Mouse (Mus musculus): Measurements from ENCODE around the gene Sub1. TPM values are rescaled to one million over a fixed set of nuclear protein-coding genes. Genes with fewer than 3 reads are reported as not detected.

Sub1 gene
- polyA plus RNA-seq, 1 experiment from 2014 or later, result 666 TPM

DNA sequence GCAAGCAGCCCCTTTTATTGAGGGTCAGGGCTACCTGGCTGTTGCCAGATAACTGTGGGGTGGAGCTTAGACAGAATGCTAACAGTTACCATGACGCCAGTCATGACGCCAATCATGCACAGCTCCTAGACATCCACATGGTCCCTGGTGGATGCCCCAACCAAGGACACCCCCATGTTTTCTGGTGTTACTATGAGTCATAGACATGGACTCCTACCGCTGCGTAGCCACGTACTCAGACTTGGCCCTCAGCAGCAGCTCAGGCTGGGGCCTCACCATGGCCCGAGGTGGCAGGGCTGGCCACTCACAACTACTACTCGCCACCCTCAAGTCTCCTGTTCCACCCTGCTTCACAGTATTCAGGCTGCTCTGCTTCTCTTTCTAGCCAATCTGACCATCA lies 45.6 kb downstream of the Sub1 start:
- H3K4me1 ChIP-seq, result no peaks in the 10 kb centered on the region
- no peak for ATAC-seq (ENCODE audit: low FRiP score)
- no peak overlapping the region for H3K9ac ChIP-seq
- 0 out of 2 replicates have a peak, but pooled peaks cover 4% of the 10 kb centered on the region for H3K27me3 ChIP-seq
- H3K4me3 ChIP-seq (replicated peaks), result no peak overlapping the region
- H3K27ac ChIP-seq, result no peak overlapping the region
- H3K4me2 ChIP-seq, result no peak overlapping the region
- H3K36me3 ChIP-seq (replicated peaks), result no peaks in the 10 kb centered on the region
- no peaks in the 10 kb centered on the region for H3K9me3 ChIP-seq
- WGBS, result 95% methylated on average over 7 of the region's 7 CpGs

GRCm38 (mm10) chr15:11950144-11950543 lies 46.6 kb downstream of the Sub1 start:
- 92% methylated on average over 10 of the region's 10 CpGs for WGBS
- Histone ChIP-seq H3K27me3 (0 out of 2 replicates have a peak, but pooled peaks cover 4% of the 10 kb centered on the region), H3K9me3 (no peaks in the 10 kb centered on the region), H3K4me1 (no peaks in the 10 kb centered on the region), H3K4me3 (replicated peaks) (no peak overlapping the region), H3K9ac (no peak overlapping the region), H3K27ac (no peak overlapping the region), H3K36me3 (replicated peaks) (no peaks in the 10 kb centered on the region), H3K4me2 (no peak overlapping the region)
- ATAC-seq (ENCODE audit: low FRiP score), result no peak

DNA sequence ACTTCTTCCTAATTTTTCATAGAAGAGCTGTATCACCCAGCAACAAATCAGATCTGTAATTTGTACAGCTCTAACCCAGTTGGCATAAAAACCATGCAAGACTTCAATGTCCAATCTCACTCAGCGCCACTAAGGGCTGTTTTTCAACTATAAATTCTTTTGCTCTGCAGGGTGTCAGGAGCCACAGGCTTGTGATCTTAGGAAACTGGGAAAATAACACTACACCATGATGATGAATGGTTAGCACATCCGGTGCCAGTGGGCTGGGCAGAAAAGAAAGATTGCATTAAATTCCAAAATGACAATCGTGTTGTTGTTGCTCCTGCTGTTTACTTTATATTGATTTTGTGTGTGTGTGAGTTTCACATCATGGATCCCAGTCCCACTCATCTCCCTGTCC lies 47.3 kb downstream of the Sub1 start:
- Histone ChIP-seq H3K9me3 (no peaks in the 10 kb centered on the region), H3K27me3 (peaks cover 5% of the 10 kb centered on the region; the same call in 1 of the 2 replicates), H3K4me3 (replicated peaks) (no peak overlapping the region), H3K4me1 (no peaks in the 10 kb centered on the region), H3K4me2 (no peak overlapping the region), H3K9ac (no peak overlapping the region), H3K27ac (no peak overlapping the region), H3K36me3 (replicated peaks) (no peaks in the 10 kb centered on the region)
- 92% methylated on average over 3 of the region's 3 CpGs for WGBS
- no peak for ATAC-seq (ENCODE audit: low FRiP score)

- no peak overlapping the region for H3K4me2 ChIP-seq
- no peak overlapping the region for H3K27ac ChIP-seq
- no peaks in the 10 kb centered on the region for H3K9me3 ChIP-seq
- no peak; the same call in 1 of the 2 replicates for ATAC-seq (ENCODE audit: low FRiP score)
- peaks cover 38% of the 10 kb centered on the region for H3K27me3 ChIP-seq
- H3K4me3 ChIP-seq (replicated peaks), result no peak overlapping the region
- H3K9ac ChIP-seq, result no peak overlapping the region
- peaks cover 10% of the 10 kb centered on the region for H3K4me1 ChIP-seq
- no peaks in the 10 kb centered on the region for H3K36me3 ChIP-seq (replicated peaks)
- WGBS, result 33% methylated on average over 5 of the region's 5 CpGs
These were observed 55.9 kb downstream of the Sub1 start for GRCm38 (mm10) chr15:11940855-11941254.

Other genes starting within 250 kb of the Sub1 start
- gene Npr3, start 89.7 kb downstream of the Sub1 start, polyA plus RNA-seq (2016; fragmentation: Nextera tagmentation; extraction: Ambion mirVana), result 1.9 and 2.1 TPM in 2 replicates
- 117 and 131 TPM in 2 replicates for gene Zfr, start 120.8 kb upstream of the Sub1 start, polyA plus RNA-seq (2016; fragmentation: Nextera tagmentation; extraction: Ambion mirVana)
- gene Mtmr12, start 208.0 kb upstream of the Sub1 start, polyA plus RNA-seq (2016; fragmentation: Nextera tagmentation; extraction: Ambion mirVana), result 15.7 and 16.3 TPM in 2 replicates

Data from forebrain, embryonic 12.5 days (tissue).